Mouse (Mus musculus): ENCODE data around the gene Col3a1.

Gene Col3a1

GRCm38 (mm10) chr1:45381866-45382265 is 70.5 kb downstream of the Col3a1 start:
- DNase-seq (ENCODE audit: low read depth) = no peak
